Mouse (Mus musculus): ENCODE results near the gene Hcar2. TPM values are rescaled to one million over a fixed set of nuclear protein-coding genes. Genes with fewer than 3 reads are reported as not detected.

The Hcar2 gene
- total RNA-seq, 2 experiments from 2014 or later, result 8.1 to 20.9 TPM

Other genes starting within 250 kb of the Hcar2 start
- 45.5 and 46.9 TPM in 2 replicates for gene Clip1, start 180.9 kb downstream of the Hcar2 start, total RNA-seq (2015)
- 96.0 and 126 TPM in 2 replicates for gene Clip1, start 180.9 kb downstream of the Hcar2 start, total RNA-seq (2017)
- 43.9 and 65.3 TPM in 2 replicates for gene Zcchc8, start 144.4 kb downstream of the Hcar2 start, total RNA-seq (2015)
- 122 and 197 TPM in 2 replicates for gene Zcchc8, start 144.4 kb downstream of the Hcar2 start, total RNA-seq (2017)
- 109 and 132 TPM in 2 replicates for gene Rsrc2, start 116.1 kb downstream of the Hcar2 start, total RNA-seq (2015)
- 193 and 248 TPM in 2 replicates for gene Rsrc2, start 116.1 kb downstream of the Hcar2 start, total RNA-seq (2017)
- 31.9 and 34.2 TPM in 2 replicates for gene Kntc1, start 115.8 kb downstream of the Hcar2 start, total RNA-seq (2015)
- 36.1 and 41.8 TPM in 2 replicates for gene Kntc1, start 115.8 kb downstream of the Hcar2 start, total RNA-seq (2017)
- not detected in 2 replicates for gene Hcar1, start 14.5 kb upstream of the Hcar2 start, total RNA-seq (2015)
- gene Hcar1, start 14.5 kb upstream of the Hcar2 start, total RNA-seq (2017), result 0.04 TPM in 1 of 2 replicates, not detected in the other
- gene Denr, start 41.7 kb upstream of the Hcar2 start, total RNA-seq (2015), result 44.6 and 55.2 TPM in 2 replicates
- gene Denr, start 41.7 kb upstream of the Hcar2 start, total RNA-seq (2017), result 32.4 and 34.3 TPM in 2 replicates
- gene Gm43518, start 61.9 kb upstream of the Hcar2 start, total RNA-seq (2015), result not detected in 2 replicates
- gene Gm43518, start 61.9 kb upstream of the Hcar2 start, total RNA-seq (2017), result 0.73 TPM in 1 of 2 replicates, not detected in the other
- gene Ccdc62, start 65.2 kb upstream of the Hcar2 start, total RNA-seq (2015), result 1.1 and 1.5 TPM in 2 replicates
- gene Ccdc62, start 65.2 kb upstream of the Hcar2 start, total RNA-seq (2017), result 0.16 and 0.62 TPM in 2 replicates
- gene Hip1r, start 108.1 kb upstream of the Hcar2 start, total RNA-seq (2015), result 6.0 and 6.6 TPM in 2 replicates
- 12.1 and 13.0 TPM in 2 replicates for gene Hip1r, start 108.1 kb upstream of the Hcar2 start, total RNA-seq (2017)
- 28.9 and 29.2 TPM in 2 replicates for gene Vps37b, start 166.8 kb upstream of the Hcar2 start, total RNA-seq (2015)
- 29.1 and 29.9 TPM in 2 replicates for gene Vps37b, start 166.8 kb upstream of the Hcar2 start, total RNA-seq (2017)
- gene Abcb9, start 230.3 kb upstream of the Hcar2 start, total RNA-seq (2015), result 0.62 and 1.4 TPM in 2 replicates
- gene Abcb9, start 230.3 kb upstream of the Hcar2 start, total RNA-seq (2017), result 0.12 and 1.3 TPM in 2 replicates
- gene Ogfod2, start 246.8 kb upstream of the Hcar2 start, total RNA-seq (2015), result 3.4 and 3.6 TPM in 2 replicates
- 2.6 and 6.4 TPM in 2 replicates for gene Ogfod2, start 246.8 kb upstream of the Hcar2 start, total RNA-seq (2017)